Comparison of ENCODE assay signal across 27 mouse cellular contexts in the genomic region with DNA sequence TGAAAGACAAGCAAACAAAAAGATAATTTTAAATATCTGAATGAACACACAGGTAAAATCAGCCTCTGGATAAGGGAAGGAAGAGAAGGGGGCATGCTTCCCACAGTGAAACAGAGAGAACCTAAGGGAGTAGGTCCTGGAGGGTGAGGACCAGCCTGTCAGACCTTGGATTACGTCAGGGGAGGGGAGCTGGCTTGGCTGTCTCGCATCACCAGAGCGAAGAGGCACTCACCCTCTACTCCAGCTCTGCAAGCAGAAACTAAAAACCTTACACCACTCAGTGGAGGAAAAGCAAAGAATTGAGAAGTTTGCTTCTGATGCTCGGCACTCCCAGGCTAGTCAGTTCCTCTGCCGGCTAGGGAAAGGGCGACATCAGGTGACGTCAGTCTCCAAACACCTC. TPM values are rescaled to one million over a fixed set of nuclear protein-coding genes. Genes with fewer than 3 reads are reported as not detected.
"Had no signal": no experiment of that assay in that cellular context is flagged by ENCODE, and none has a peak within 500 bp of the region (broad histone marks: within the 10 kb centered on the region; RNA-seq: fewer than 3 reads in every experiment).

No protein-coding gene starts in this region.

- DNase-seq: lung, adult 18-20 months; lung, embryonic 14.5 days; lung, postnatal 14 days; lung, postnatal 36 days; midbrain, embryonic 14.5 days; retina, postnatal 1 day; right cerebral cortex, adult 18-20 months; right cerebral cortex, postnatal 25 days; right cerebral cortex, postnatal 4 days; spleen, adult 18-20 months; thymus, adult 18-20 months; thymus, postnatal 14 days; thymus, postnatal 36 days had no signal

- ATAC-seq: midbrain, embryonic 16.5 days had no signal

- H3K27me3 ChIP-seq: megakaryocyte, embryonic 14.5 days had no signal

- H3K36me3 ChIP-seq: midbrain, embryonic 12.5 days; neural tube, embryonic 13.5 days; neural tube, embryonic 15.5 days had no signal

- H3K9me3 ChIP-seq: midbrain, embryonic 12.5 days; neural tube, embryonic 13.5 days; neural tube, embryonic 15.5 days had no signal

- H3K27ac ChIP-seq: liver, embryonic 14.5 days; macrophage; midbrain, embryonic 12.5 days; neural tube, embryonic 13.5 days; neural tube, embryonic 15.5 days had no signal

- H3K4me1 ChIP-seq: midbrain, embryonic 12.5 days; neural tube, embryonic 13.5 days; neural tube, embryonic 15.5 days had no signal

- H3K4me3 ChIP-seq: megakaryocyte, embryonic 14.5 days; midbrain, embryonic 12.5 days; myocyte; neural tube, embryonic 13.5 days; neural tube, embryonic 15.5 days had no signal

- H3K9ac ChIP-seq: liver, embryonic 14.5 days; lung, embryonic 14.5 days; midbrain, embryonic 12.5 days; neural tube, embryonic 13.5 days; neural tube, embryonic 15.5 days had no signal

- H3K4me2 ChIP-seq: lung, embryonic 14.5 days; midbrain, embryonic 12.5 days; neural tube, embryonic 13.5 days; neural tube, embryonic 15.5 days had no signal

RNA-seq across cellular contexts. Expression of a gene that starts 21.8 kb away (rescaled TPM):
- total RNA-seq: megakaryocyte progenitor cell, adult 5-6 weeks had no signal
- polyA plus RNA-seq: macrophage had no signal

RNA-seq across cellular contexts. Expression of a gene that starts 34.2 kb away (rescaled TPM):
- polyA plus RNA-seq: lung, embryonic 16.5 days; macrophage; midbrain, embryonic 12.5 days; neural tube, embryonic 11.5 days; neural tube, embryonic 13.5 days; neural tube, embryonic 15.5 days; small intestine, adult 2 months; stomach, embryonic 14.5 days; thymus, postnatal 0 days had no signal
